In genomic region chr6:140645931-140646330, GRCm38 (mm10) we compare ENCODE assay signal across 24 mouse cellular contexts. TPM values are rescaled to one million over a fixed set of nuclear protein-coding genes. Genes with fewer than 3 reads are reported as not detected.
A peak's percentile ranks its signal among the peaks of the same experiment; 100 is the strongest.
DNase-seq lines count a peak whose midpoint lies in the region; ATAC-seq and TF ChIP-seq lines count a peak whose summit lies in the region.
"Had no signal": no experiment of that assay in that cellular context is flagged by ENCODE, and none has a peak within 500 bp of the region (broad histone marks: within the 10 kb centered on the region; RNA-seq: fewer than 3 reads in every experiment).

No protein-coding gene starts in this region.

- peak; percentile 30; the same call in 1 of the 2 replicates for TF ChIP-seq CTCF in gastrocnemius, adult 2 months (IDR thresholded peaks at IDR 0.05)
- TF ChIP-seq CTCF in layer of hippocampus, adult 2 months (conservative IDR thresholded peaks at IDR 0.05), result peak; percentile 35; the same call in 1 of the 2 replicates
- peak; percentile 66 for TF ChIP-seq CTCF in midbrain, postnatal 0 days (IDR thresholded peaks at IDR 0.05)
- peak; percentile 69 for TF ChIP-seq CTCF in stomach, postnatal 0 days (IDR thresholded peaks at IDR 0.05; ENCODE audit: low read depth)

- intact Hi-C loops in gastrocnemius, adult 2 months (cut with DNase I), result loop anchor here (5.0 kb wide), 1 partner anchor 66 kb away; no protein-coding TSS in a partner anchor

- H3K27ac ChIP-seq in gastrocnemius, adult 2 months, result no peak overlapping the region
- H3K27ac ChIP-seq in layer of hippocampus, adult 2 months, result no peak overlapping the region
- no peak overlapping the region for H3K27ac ChIP-seq in midbrain, postnatal 0 days (ENCODE audit: low read depth, low read length)
- no peak overlapping the region for H3K27ac ChIP-seq in midbrain, embryonic 13.5 days
- no peak overlapping the region for H3K27ac ChIP-seq in stomach, postnatal 0 days (replicated peaks)
- H3K27ac ChIP-seq: embryonic facial prominence, embryonic 12.5 days; liver, embryonic 13.5 days; midbrain, embryonic 12.5 days; neural tube, embryonic 13.5 days had no signal

- no peaks in the 10 kb centered on the region for H3K9me3 ChIP-seq in midbrain, postnatal 0 days (ENCODE audit: low read length)
- H3K9me3 ChIP-seq in midbrain, embryonic 13.5 days, result no peaks in the 10 kb centered on the region
- H3K9me3 ChIP-seq in stomach, postnatal 0 days (ENCODE audit: control insufficient read depth, low read length), result no peaks in the 10 kb centered on the region
- H3K9me3 ChIP-seq: embryonic facial prominence, embryonic 12.5 days; liver, embryonic 13.5 days; midbrain, embryonic 12.5 days; neural tube, embryonic 13.5 days had no signal

- no peak overlapping the region for H3K4me3 ChIP-seq in gastrocnemius, adult 2 months
- H3K4me3 ChIP-seq in layer of hippocampus, adult 2 months, result no peak overlapping the region
- H3K4me3 ChIP-seq in midbrain, postnatal 0 days (ENCODE audit: low read depth, low read length), result no peak overlapping the region
- no peak overlapping the region for H3K4me3 ChIP-seq in midbrain, embryonic 13.5 days (replicated peaks)
- no peak overlapping the region for H3K4me3 ChIP-seq in stomach, postnatal 0 days (ENCODE audit: low read depth, low read length)
- H3K4me3 ChIP-seq: embryonic facial prominence, embryonic 12.5 days; liver, embryonic 13.5 days; midbrain, embryonic 12.5 days; neural tube, embryonic 13.5 days had no signal

- no peak for ATAC-seq in midbrain, postnatal 0 days (ENCODE audit: low FRiP score)
- ATAC-seq in midbrain, embryonic 13.5 days, result no peak
- ATAC-seq in stomach, postnatal 0 days (ENCODE audit: low FRiP score, low TSS enrichment), result no peak
- ATAC-seq: forebrain, postnatal 0 days had no signal

- H3K36me3 ChIP-seq in midbrain, postnatal 0 days (ENCODE audit: insufficient read depth, low read length), result peaks cover 17% of the 10 kb centered on the region
- H3K36me3 ChIP-seq in midbrain, embryonic 13.5 days, result peaks cover 70% of the 10 kb centered on the region
- H3K36me3 ChIP-seq in stomach, postnatal 0 days (ENCODE audit: control insufficient read depth, insufficient read depth, low read length), result peaks cover 12% of the 10 kb centered on the region; the same call in 1 of the 2 replicates

- DNase-seq in gastrocnemius, adult 2 months, result no peak
- DNase-seq in gastrocnemius, postnatal 4 days (ENCODE audit: low spot score in 2 of 2), result no peak
- no peak for DNase-seq in layer of hippocampus, adult 2 months (ENCODE audit: low spot score in 2 of 2)
- no peak for DNase-seq in layer of hippocampus, postnatal 10 days (ENCODE audit: low spot score in 2 of 2)
- no peak for DNase-seq in midbrain, postnatal 0 days (ENCODE audit: low spot score)
- no peak for DNase-seq in stomach, postnatal 0 days (ENCODE audit: low spot score)
- no peak for DNase-seq in thymus, postnatal 10 days (ENCODE audit: low spot score in 2 of 2)
- DNase-seq: cerebellum, adult 11-12 months; cerebellum, postnatal 10 days; forebrain, postnatal 0 days; gastrocnemius, postnatal 36 days; heart, postnatal 10 days; kidney, adult 2 months; kidney, postnatal 14 days; layer of hippocampus, postnatal 36 days; liver, embryonic 13.5 days; lung, postnatal 14 days; thymus, adult 18-20 months; thymus, postnatal 4 days had no signal

- no peak overlapping the region for H3K4me2 ChIP-seq in midbrain, postnatal 0 days (ENCODE audit: low read depth, low read length, poor library complexity, severe bottlenecking)
- no peak overlapping the region for H3K4me2 ChIP-seq in midbrain, embryonic 13.5 days (replicated peaks)
- no peak overlapping the region for H3K4me2 ChIP-seq in stomach, postnatal 0 days (replicated peaks; ENCODE audit: low read depth)
- H3K4me2 ChIP-seq: embryonic facial prominence, embryonic 12.5 days; heart, embryonic 11.5 days; liver, embryonic 13.5 days; midbrain, embryonic 12.5 days; neural tube, embryonic 13.5 days had no signal

- no peaks in the 10 kb centered on the region for H3K4me1 ChIP-seq in midbrain, postnatal 0 days (ENCODE audit: insufficient read depth, low read length)
- no peaks in the 10 kb centered on the region for H3K4me1 ChIP-seq in midbrain, embryonic 13.5 days (replicated peaks)
- no peaks in the 10 kb centered on the region for H3K4me1 ChIP-seq in stomach, postnatal 0 days (replicated peaks; ENCODE audit: control insufficient read depth, insufficient read depth)
- H3K4me1 ChIP-seq: embryonic facial prominence, embryonic 12.5 days; liver, embryonic 13.5 days; midbrain, embryonic 12.5 days; neural tube, embryonic 13.5 days had no signal

- no peak for TF ChIP-seq EP300 in stomach, postnatal 0 days (optimal IDR thresholded peaks at IDR 0.05)

- H3K9ac ChIP-seq in midbrain, postnatal 0 days (replicated peaks; ENCODE audit: low read length, poor library complexity, severe bottlenecking), result no peak overlapping the region
- no peak overlapping the region for H3K9ac ChIP-seq in midbrain, embryonic 13.5 days (replicated peaks)
- H3K9ac ChIP-seq in stomach, postnatal 0 days (ENCODE audit: low read length), result no peak overlapping the region
- H3K9ac ChIP-seq: embryonic facial prominence, embryonic 12.5 days; forebrain, postnatal 0 days; liver, embryonic 13.5 days; midbrain, embryonic 12.5 days; neural tube, embryonic 13.5 days had no signal

- no peaks in the 10 kb centered on the region for H3K27me3 ChIP-seq in midbrain, postnatal 0 days (ENCODE audit: insufficient read depth, low read length)
- H3K27me3 ChIP-seq in midbrain, embryonic 13.5 days, result no peaks in the 10 kb centered on the region
- H3K27me3 ChIP-seq in stomach, postnatal 0 days (ENCODE audit: control insufficient read depth, insufficient read depth, low read length), result no peaks in the 10 kb centered on the region
- H3K27me3 ChIP-seq: embryonic facial prominence, embryonic 12.5 days; liver, embryonic 13.5 days; midbrain, embryonic 12.5 days; neural tube, embryonic 13.5 days had no signal

RNA-seq across cellular contexts. Expression of gene Aebp2, which starts 23.5 kb away (rescaled TPM):
- total RNA-seq in gastrocnemius, adult 2 months (2021), result 10 to 100 TPM; 32.2 to 32.9 TPM
- total RNA-seq in gastrocnemius, postnatal 4 days (2021), result 10 to 100 TPM; 53.6 to 55.8 TPM
- total RNA-seq in layer of hippocampus, adult 2 months (2021), result 10 to 100 TPM; 52.3 to 61.4 TPM
- total RNA-seq in layer of hippocampus, postnatal 10 days (2021), result 10 to 100 TPM; 45.9 to 47.1 TPM
- 31.5 and 38.5 TPM in 2 replicates for total RNA-seq in midbrain, postnatal 0 days (2014; rRNA removed)
- 3.9 and 5.3 TPM in 2 replicates for polyA plus RNA-seq in midbrain, postnatal 0 days (2015; fragmentation: Nextera tagmentation; extraction: Ambion mirVana)
- 11.3 and 11.7 TPM in 2 replicates for polyA plus RNA-seq in midbrain, embryonic 13.5 days (2015; fragmentation: Nextera tagmentation; extraction: Ambion mirVana)
- 7.3 and 8.0 TPM in 2 replicates for polyA plus RNA-seq in stomach, postnatal 0 days (2015; fragmentation: Nextera tagmentation; extraction: Ambion mirVana)
